Mouse (Mus musculus) spleen, embryonic (tissue): ENCODE data around the gene Bod1l.

ENCODE experiments used
- CTCF ChIA-PET: fragments of 350-600 bp; sonication (Branson Sonifier 250); formaldehyde crosslinking; loops from one replicate; lab custom pipeline; 2022; lab: Charles Lee

Gene Bod1l

DNA sequence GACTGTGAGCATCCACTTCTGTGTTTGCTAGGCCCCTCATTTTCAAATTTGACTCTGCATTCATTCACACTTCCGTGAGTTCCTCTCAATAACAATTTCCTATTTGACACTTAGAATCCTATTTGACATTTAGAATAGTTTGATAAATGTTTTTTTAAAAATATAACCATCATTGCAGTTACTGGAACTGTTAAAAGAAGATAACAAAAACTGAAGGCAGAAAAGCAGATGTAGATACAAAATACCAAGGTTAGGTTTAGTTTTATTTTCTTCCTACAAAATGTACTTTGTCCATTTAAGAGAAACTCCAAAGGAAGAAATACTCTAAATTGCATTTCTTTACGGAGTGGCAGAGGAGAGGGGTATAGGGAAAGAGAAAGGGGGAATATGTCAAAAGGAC, 42.5 kb downstream of the Bod1l start:
- CTCF ChIA-PET: interaction anchor here (0.6 kb wide), 1 partner anchor 10 kb away, joined by 25 read pairs; no protein-coding TSS in a partner anchor

GRCm38 (mm10) chr5:41794434-41794833, 49.7 kb downstream of the Bod1l start:
- CTCF ChIA-PET: no interaction called here

- CTCF ChIA-PET: no interaction called here
Observed at GRCm38 (mm10) chr5:41790517-41790916, 53.6 kb downstream of the Bod1l start.

GRCm38 (mm10) chr5:41788877-41789276, 55.2 kb downstream of the Bod1l start:
- CTCF ChIA-PET: no interaction called here

- CTCF ChIA-PET: no interaction called here
Observed at GRCm38 (mm10) chr5:41781890-41782289, 62.2 kb downstream of the Bod1l start.

GRCm38 (mm10) chr5:41780026-41780425, 64.1 kb downstream of the Bod1l start:
- CTCF ChIA-PET: no interaction called here

- CTCF ChIA-PET: no interaction called here
Observed at GRCm38 (mm10) chr5:41775728-41776127, 68.4 kb downstream of the Bod1l start.

DNA sequence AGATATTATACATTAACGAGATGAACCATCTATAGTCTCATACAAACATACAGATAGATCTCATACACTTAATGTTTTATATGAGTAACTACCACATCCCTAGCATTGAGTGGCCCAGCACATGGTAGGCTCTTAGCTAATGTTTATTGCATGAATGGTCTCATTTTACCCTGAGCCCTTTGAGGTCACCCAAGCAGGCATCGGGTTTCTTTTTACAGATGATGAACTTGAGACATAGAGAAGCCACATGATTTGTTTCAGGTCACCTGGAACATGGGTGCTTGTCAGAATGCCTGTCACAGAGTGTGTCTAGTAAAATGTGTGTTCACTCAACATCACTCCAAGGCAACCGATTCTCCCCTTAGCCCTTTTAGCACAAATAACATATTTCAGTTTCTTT, 68.8 kb downstream of the Bod1l start:
- CTCF ChIA-PET: no interaction called here

DNA sequence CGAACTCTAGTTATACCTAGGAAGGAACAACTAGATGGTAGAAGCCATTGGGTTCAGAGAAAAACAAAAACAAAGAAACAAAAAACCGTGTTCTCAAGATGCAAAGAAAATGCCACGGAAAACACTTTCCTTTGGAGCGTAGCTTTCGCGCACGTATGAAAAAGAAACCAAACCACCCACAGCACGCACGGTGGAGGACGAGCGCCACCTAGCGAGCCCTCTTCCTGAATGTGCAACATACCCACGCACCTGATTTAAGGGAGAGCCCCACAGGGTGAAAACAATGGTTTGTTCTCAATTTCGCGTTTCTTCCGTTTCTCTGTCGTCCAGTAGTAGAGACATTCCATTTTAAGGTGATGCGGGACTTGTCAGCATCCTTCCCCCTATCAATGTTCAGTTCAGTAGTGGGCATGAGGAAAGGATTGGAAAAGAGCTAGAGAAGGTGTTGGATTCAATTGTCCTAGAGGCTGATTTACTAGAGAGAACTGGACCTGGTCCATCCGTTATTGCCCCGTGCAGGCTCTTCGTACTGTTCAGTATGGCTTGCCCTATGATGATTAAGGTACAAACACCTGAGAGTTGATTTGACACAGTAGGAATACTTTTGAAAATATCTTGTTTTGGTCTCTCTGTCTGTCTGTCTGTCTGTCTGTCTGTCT, 75.6 kb downstream of the Bod1l start:
- CTCF ChIA-PET: no interaction called here

DNA sequence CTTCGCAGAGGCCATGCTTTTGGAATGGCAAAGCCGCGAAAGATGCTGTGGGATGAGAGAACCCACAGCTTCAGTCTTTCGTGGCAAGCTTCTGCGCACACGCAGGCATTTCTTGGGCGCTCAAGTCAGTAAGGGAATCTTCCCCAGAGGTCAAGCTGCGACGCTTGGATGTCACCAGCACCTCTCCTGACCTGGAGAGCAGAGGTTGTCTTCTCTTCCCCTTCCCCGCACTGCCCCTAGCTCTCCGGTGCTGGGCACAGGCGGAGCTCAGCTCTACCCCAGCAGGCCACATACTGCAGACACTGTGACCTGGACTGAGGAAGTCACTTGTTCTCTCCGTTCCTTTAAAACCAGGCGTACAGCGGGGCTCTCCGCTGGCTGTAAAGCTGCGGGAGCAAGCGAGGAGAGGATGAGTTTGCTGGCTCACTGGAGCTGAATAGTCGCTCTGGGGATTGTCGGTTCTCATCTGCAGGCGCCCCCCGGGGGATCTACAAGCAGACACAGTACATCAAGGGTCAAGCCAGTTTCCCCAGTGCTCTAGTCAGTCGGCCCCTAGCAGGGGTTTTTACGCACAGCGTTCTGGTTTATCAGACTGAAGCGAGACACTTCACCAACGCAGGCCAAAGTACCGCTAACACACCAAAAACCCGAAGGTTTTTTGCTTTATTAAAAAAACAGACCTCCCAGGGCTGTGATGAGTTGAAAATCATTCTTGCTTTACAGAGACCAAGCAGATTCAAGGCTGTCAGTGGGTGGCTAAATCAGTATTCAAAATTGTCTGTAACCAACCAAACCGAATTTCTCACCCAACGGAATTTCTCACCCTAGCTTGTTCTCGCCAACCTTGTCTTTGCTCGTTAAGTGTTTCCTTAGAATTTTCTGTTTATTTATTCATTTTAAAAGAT, 76.6 kb downstream of the Bod1l start:
- CTCF ChIA-PET: no interaction called here

- CTCF ChIA-PET: interaction anchor here (1.1 kb wide), 1 partner anchor 11 kb away, joined by 3 read pairs; no protein-coding TSS in a partner anchor
Observed at GRCm38 (mm10) chr5:41766406-41767010, 77.6 kb downstream of the Bod1l start.

DNA sequence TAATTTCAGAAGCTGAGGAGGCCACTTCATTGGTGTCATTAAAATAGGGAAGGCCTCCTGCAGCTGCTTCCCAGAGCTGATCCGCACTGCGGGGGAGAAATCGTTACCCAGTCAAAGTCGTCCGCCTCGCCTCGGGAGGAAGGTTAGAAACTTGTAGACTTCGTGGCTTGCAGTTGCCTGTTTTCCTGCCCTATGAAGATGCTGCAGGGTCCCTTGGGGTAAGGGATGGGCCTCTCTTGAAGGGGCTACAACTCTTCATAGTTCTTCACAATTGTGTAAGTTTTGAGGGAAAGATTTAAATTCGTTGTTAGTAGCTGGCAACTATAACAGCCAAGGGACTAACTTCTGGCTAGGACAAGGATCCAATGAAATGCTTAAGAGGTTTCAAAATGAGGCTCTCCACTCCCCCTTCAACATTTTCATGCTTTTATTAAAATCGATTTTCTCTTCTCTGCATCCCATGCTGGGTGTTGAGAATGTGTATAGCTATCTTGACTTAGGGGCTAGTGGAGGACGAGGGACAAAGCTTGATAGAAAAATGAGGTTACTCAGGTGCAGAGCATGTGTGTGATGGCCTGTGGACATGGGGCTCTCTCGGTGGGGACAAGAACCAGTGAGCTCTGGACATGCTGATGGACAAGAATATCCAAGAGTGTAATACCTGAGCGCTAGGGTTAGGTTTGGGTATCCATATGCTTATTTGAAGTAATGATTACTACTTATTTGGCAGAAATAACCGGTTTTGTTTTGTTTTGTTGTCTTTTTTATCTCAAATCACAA, 78.3 kb downstream of the Bod1l start:
- CTCF ChIA-PET: interaction anchor here (0.6 to 1.1 kb wide), 2 partner anchors 11 to 695 kb away, joined by 3 to 4 read pairs; no protein-coding TSS in a partner anchor

DNA sequence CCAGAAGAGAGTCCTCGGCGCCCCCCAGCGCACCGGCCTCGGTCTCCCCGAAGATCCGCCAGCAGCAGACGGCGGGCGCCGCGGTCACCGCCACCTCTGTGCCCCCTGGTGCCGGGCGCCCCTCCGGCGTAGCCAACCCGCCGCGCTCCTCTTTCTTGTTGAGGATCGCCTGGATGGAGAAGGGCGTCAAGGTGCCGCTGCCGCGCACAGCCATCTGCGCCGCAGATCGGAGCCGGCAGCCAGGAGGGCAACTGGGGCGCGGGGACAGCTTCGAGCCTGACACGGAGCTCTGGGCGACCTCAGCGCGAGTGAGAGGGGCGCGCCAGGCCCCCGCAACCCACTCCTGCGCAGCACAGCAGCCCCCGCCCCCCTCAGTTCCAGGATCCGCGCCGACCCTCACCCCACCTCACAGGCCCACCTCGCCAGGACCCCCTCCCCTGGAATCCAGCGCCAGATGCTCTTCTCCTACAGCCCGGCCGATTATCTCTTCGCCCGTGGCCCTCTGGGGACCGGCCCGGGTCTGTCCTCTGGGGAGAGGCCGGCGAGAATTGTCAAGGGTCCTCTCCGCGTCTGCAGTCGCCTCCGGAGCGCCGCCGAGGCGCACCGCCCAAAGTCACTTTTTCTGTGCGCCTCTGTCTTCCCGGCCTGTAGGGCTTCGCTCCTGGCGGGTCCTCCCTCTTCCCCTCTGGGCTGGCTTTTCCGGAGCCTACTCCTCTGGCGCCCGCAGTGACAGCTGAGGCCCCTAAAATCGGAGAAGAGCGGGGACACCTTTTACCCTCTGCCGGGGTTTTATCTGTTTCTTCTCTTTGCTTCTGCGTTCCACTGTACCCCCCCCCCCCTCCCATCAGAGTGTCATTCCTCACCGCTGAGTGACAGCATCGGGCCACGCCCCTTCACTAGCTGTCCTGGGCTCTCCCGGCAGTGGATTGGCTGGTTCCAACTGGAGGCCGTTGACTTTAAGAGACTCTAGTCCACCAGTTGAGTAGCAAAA, 80.1 kb downstream of the Bod1l start, which contains the start of gene Nkx3-2:
Nkx3-2 (minus strand) TSS at position 771 of the 991 bp plus-strand sequence.
- CTCF ChIA-PET: no interaction called here

- CTCF ChIA-PET: no interaction called here
Observed at GRCm38 (mm10) chr5:41762947-41763730, 81.0 kb downstream of the Bod1l start.

GRCm38 (mm10) chr5:41762141-41762946, 81.8 kb downstream of the Bod1l start:
- CTCF ChIA-PET: no interaction called here

DNA sequence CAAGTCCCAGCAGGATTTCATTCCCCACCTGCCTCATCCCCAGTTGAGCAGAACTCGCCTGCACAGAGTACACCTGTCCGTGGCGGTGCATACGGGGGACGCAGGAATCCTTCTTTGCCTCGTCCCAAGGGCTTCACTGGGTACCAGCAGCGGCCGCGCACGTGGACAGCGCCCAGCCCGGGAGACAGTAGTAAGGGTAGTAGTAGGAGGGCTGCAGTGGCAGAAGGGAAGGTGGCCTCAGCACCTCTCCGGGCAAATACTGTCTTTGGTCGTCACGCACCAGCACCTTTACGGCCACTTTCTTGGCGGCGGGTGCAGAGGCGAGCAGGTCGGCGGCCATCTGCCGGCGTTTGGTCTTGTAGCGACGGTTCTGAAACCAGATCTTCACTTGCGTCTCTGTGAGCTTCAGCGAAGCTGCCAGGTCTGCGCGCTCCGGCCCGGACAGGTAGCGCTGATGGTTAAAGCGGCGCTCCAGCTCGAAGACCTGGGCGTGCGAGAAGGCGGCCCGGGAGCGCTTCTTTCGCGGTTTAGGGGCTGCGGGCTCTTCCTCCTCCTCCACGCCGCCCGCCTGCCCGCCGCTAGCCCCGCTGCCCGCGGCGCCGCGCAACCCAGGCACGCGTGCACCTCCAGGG, 82.5 kb downstream of the Bod1l start:
- CTCF ChIA-PET: no interaction called here

GRCm38 (mm10) chr5:41760831-41761508, 83.1 kb downstream of the Bod1l start:
- CTCF ChIA-PET: no interaction called here
